Mouse (Mus musculus) neutrophil, adult 5-6 weeks (primary cell): ENCODE data around the gene Tsc2. TPM values are rescaled to one million over a fixed set of nuclear protein-coding genes. Genes with fewer than 3 reads are reported as not detected.
"Not testable (repeated sequence)": the region's sequence is repeated elsewhere in the genome, so short reads cannot be mapped to it uniquely, and the experiment has no call there.

Experiments used
- ATAC-seq: fragments of 151-379, 151-347 bp; 2 replicates; pipeline ENCODE4 v1.8.0; 2017; ENCODE audit warnings: mild to moderate bottlenecking, moderate TSS enrichment; ENCODE audit not compliant: insufficient number of reproducible peaks, poor library complexity, low FRiP score, severe bottlenecking; ENCODE audit errors: extremely low read depth
- total RNA-seq: library from RNA; stranded (forward); fragments of 200-1000 nt; gene quantifications from 2 replicates; pipeline ENCODE4 v1.2.3, GENCODE M21; 2017

The Tsc2 gene
- total RNA-seq = 48.2 and 53.8 TPM in 2 replicates

GRCm38 (mm10) chr17:24632167-24632812, at the start of gene Tsc2, which contains the start of gene Nthl1:
TSS of gene Tsc2 (minus strand) at chr17:24632630.
TSS of gene Nthl1 (plus strand) at chr17:24632680.
- ATAC-seq = peak; percentile 74

- no peak for ATAC-seq
Observed at GRCm38 (mm10) chr17:24677500-24678080, 45.2 kb upstream of the Tsc2 start.

DNA sequence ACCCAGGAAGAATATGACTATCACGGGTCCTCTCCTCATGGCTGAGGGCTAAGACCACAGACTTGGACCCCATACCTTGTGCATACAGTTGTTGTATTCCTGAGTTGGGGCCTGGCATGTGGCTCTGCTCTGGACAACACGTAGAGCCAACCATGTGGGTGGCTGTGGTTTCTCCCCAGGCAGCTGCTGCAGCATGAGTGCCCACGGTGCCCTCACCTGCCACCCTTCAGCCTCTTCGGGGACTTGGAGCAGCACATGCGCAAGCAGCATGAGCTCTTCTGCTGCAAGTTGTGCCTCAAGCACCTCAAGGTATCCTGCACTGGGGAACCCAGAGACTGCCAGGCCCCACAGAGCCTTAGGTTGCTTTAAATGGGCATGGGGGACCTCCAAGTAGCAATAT, 44.4 kb upstream of the Tsc2 start:
- no peak for ATAC-seq

- ATAC-seq = peak; percentile 71
Observed at GRCm38 (mm10) chr17:24676187-24676586, 43.8 kb upstream of the Tsc2 start.

GRCm38 (mm10) chr17:24674277-24674676, 41.8 kb upstream of the Tsc2 start:
- no peak for ATAC-seq

GRCm38 (mm10) chr17:24672141-24672540, 39.7 kb upstream of the Tsc2 start:
- ATAC-seq = no peak

DNA sequence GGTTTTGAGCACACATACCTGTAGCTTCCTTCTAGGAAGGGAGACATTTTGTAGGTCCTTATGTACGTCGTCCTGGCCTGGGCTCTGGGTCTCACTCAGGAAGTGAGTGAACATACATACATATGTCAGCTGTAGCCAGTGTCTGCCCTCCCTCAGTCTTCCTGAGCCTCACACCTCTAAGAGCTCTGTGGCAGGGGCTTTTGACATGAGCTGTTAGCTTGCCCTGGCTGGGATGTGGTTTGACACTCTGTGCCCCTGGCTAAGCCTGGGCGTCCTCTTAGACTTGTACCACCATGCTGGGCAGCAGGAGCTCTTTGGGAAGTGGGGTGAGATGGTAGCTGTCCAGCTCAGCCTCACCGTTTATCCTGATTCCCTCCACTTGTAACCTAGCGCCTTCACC, 38.9 kb upstream of the Tsc2 start:
- ATAC-seq = no peak

DNA sequence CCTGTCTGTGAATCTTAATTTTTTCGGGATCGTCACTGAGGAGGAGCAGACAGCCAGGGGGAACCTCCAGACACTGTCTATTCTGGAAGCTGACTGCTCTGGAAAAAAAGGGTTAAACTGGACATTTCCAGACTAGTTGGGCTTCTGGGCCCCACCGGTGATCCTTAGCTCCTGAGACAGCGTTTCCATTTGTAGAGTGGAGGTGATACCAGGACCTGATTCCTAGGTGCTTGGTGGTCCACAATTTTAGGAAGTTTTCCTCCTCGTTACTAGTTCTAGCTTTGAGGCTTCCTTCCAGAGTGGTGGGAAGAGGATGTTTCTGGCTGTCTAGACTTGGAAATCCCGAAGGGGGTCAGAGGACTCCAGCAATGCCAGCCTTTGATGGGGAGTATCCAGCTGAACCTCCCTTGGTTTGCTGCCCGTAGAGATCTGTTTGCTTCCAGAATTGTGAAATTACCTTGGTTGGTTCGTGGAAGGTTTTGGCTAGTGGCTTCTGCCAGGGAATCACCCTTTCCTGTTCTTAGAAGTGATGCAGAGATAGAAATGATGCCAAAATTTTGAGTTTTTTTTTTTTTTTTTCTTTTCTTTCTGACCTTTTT, 37.9 kb upstream of the Tsc2 start:
- ATAC-seq = no peak

DNA sequence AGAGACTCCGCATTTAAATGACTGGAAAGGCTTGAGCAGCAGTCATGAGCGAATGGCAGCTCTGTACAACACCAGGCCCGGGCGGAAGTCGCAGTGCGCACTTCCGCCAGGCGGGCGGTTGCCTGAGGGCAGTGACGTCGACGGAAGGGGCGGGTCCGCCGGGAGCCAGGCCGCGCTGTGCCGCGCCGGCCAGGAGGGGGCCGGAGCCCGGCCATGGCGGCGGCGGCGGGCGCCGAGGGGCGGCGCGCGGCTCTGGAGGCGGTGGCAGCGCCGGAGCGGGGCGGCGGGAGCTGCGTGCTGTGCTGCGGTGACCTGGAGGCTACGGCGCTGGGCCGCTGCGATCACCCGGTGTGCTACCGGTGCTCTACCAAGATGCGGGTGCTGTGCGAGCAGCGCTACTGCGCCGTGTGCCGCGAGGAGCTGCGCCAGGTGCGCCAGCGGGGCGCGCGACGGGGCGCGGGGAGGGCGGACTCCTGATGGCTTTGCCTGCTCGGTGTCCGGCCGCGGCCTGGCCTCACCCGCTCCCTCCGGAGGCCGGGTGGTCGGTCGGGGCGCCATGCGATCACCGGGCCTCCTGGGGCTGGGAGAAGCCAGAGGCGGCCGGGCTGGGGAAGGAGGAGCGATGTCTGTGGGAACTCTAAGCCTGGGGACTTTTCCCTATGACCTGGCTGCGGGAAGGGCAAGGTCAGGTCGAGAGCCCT, 37.3 kb upstream of the Tsc2 start, which contains the start of gene Zfp598:
TSS of gene Zfp598 (plus strand) at position 143 of the 701 bp plus-strand sequence.
- ATAC-seq = peak; percentile 91

- not testable (repeated sequence) for ATAC-seq
Observed at GRCm38 (mm10) chr17:24669214-24669544, 36.7 kb upstream of the Tsc2 start.

- ATAC-seq = peak; percentile 71
Observed at GRCm38 (mm10) chr17:24667416-24667815, 35.0 kb upstream of the Tsc2 start.

DNA sequence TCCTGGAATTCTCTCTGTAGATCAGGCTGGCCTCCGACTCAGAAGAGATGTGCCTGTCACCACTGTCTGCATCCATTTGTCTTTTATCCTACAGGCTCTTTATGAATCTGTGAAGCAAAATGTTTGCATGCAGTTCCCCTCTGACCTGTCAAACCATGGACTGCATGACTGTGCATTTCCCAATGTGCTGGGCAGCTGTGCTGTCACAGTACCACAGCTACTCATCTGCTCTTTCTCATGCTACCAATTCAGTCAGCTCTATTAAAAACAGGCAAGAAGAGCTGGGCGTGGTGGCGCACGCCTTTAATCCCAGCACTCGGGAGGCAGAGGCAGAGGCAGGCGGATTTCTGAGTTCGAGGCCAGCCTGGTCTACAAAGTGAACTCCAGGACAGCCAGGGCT, 34.6 kb upstream of the Tsc2 start:
- not testable (repeated sequence) for ATAC-seq

GRCm38 (mm10) chr17:24658017-24658758, 25.8 kb upstream of the Tsc2 start, which contains the start of gene Npw:
TSS of gene Npw (minus strand) at chr17:24658457.
- no peak for ATAC-seq

DNA sequence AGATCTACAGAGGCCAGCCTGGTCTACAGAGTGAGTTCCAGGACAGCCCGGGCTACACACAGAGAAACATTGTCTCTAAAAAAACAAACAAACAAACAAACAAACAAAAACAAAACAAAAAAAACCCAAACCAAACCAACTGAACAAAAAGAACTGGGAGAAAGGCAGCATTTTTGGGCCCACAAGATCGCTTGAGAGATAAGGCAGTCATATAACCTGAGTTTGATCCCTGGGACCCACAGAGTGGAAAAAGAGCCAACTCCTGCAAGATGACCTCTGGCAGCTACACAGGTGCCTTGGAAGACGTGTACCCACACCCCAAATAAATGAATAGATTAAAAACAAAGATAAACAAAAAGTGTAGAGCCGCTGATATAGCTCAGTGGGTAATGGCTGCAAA, 22.5 kb upstream of the Tsc2 start:
- ATAC-seq = no peak

DNA sequence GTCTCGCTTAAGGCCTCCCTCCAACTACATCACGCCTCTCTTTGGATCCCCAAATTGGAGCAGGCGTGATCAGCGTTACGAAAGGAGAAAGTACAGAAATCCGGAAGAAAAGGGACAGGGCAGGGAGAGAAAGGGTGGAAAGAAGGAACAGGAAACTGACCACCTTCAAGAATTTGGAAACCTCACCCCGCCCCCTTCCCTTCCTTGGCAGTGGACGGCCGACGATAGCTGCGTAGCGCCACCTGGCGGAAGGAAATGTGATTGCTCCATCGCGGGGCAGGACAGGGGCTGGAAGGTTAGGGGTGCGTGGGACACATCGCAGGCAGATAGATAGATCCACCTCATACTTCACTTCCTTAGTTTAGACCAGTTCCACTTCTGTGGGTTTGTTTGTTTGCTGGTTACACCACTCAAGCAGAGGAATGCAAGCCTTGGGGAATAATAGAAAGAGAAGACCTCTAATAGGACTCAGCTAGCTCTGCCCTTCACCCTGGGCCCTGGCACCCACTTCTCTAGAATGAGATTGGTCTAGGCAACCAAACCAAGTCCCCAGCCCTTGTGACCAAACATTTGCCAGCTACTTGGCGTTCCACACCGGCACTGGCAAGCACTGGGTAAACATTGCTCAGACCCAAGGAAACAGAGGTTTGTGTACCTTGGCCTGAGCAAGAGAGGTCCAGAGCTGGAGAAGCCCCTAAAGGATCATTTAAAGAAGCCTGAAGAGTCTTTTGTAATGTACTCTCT, 21.7 kb upstream of the Tsc2 start:
- ATAC-seq = peak; percentile 77

DNA sequence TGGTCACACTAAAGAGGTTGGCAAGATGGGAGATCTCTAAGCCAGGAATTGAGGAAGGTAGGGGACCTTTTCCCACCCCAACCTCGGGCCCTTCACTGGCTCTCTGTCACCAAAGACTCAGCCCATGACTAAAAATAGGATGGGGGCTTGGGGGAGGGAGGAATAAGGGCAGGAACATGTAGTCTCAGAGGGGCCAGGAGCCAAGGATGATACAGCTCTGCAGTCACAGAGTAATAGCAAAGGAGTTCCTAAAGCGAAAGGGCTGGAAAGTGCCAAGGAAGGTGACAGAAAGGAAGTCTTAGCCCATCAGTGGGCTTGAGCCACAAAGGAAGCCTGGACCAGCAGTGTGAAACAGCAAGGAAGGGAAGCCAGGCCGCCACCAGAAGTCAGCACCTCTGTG, 19.4 kb upstream of the Tsc2 start:
- ATAC-seq = no peak

DNA sequence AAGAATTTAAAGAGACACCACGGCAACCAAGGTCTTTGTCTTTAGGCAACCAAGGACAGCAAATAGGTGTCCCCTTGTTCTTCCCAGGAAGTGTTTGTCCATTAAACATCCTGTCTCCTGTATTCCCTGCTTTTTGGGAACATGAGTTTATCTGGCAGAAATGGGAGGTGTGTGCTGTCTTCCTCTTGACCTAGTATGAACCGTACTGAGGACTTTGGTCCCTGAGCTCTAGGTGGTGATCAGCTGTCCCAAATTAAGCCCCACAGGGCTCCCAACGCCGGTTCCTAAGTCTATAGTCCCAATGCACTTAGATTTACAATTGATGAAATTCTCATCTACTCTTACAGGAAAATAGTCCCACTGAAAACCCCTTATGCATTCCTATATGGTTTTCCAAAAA, 18.3 kb upstream of the Tsc2 start:
- no peak for ATAC-seq

- no peak for ATAC-seq
Observed at GRCm38 (mm10) chr17:24650070-24650616, 17.7 kb upstream of the Tsc2 start, which contains the start of gene Slc9a3r2. TSS of gene Slc9a3r2 (minus strand) at chr17:24650327.
